Mouse (Mus musculus): ENCODE results near the gene Psmb11. TPM values are rescaled to one million over a fixed set of nuclear protein-coding genes. Genes with fewer than 3 reads are reported as not detected.

Gene Psmb11
- polyA plus RNA-seq, 1 experiment from 2014 or later: not detected

GRCm38 (mm10) chr14:54641305-54641969, 20.2 kb downstream of the Psmb11 start, which contains the start of gene Cdh24:
TSS of gene Cdh24 (minus strand) at chr14:54641364.
- Histone ChIP-seq H3K4me1 (replicated peaks; ENCODE audit: control insufficient read depth, insufficient read depth, low read length) (no peaks in the 10 kb centered on the region; the same call in 1 of the 2 replicates), H3K36me3 (ENCODE audit: control insufficient read depth, insufficient read depth) (peaks cover 44% of the 10 kb centered on the region), H3K9me3 (ENCODE audit: control insufficient read depth) (no peaks in the 10 kb centered on the region), H3K4me3 (ENCODE audit: low read depth, low read length) (peak within 1 kb of the TSS; percentile 68), H3K4me2 (replicated peaks; ENCODE audit: low read depth) (peak within 1 kb of the TSS; percentile 99), H3K27ac (ENCODE audit: low read depth, low read length) (peak within 1 kb of the TSS; percentile 50; the same call in 1 of the 2 replicates), H3K9ac (ENCODE audit: low read depth, low read length) (peak within 1 kb of the TSS; percentile 71), H3K27me3 (replicated peaks; ENCODE audit: control insufficient read depth, insufficient read depth, low read length) (no peaks in the 10 kb centered on the region)
- WGBS: under 1% methylated on average over 52 of the region's 52 CpGs
- TF ChIP-seq CTCF (IDR thresholded peaks at IDR 0.05; ENCODE audit: low read depth): peak; percentile 92
- peak; percentile 87 for ATAC-seq

- ATAC-seq: no peak
- H3K9me3 ChIP-seq (ENCODE audit: control insufficient read depth): no peaks in the 10 kb centered on the region
- WGBS: 85% methylated on average over 25 of the region's 25 CpGs
- H3K27ac ChIP-seq (ENCODE audit: low read depth, low read length): no peak overlapping the region
- no peaks in the 10 kb centered on the region; the same call in 1 of the 2 replicates for H3K4me1 ChIP-seq (replicated peaks; ENCODE audit: control insufficient read depth, insufficient read depth, low read length)
- no peak for TF ChIP-seq CTCF (IDR thresholded peaks at IDR 0.05; ENCODE audit: low read depth)
- no peak overlapping the region for H3K4me3 ChIP-seq (ENCODE audit: low read depth, low read length)
- H3K27me3 ChIP-seq (replicated peaks; ENCODE audit: control insufficient read depth, insufficient read depth, low read length): no peaks in the 10 kb centered on the region
- no peak overlapping the region for H3K9ac ChIP-seq (ENCODE audit: low read depth, low read length)
- H3K4me2 ChIP-seq (replicated peaks; ENCODE audit: low read depth): no peak overlapping the region
- peaks cover 48% of the 10 kb centered on the region for H3K36me3 ChIP-seq (ENCODE audit: control insufficient read depth, insufficient read depth)
Measured at GRCm38 (mm10) chr14:54642224-54642944, 21.2 kb downstream of the Psmb11 start.

- Histone ChIP-seq H3K9me3 (ENCODE audit: control insufficient read depth) (no peaks in the 10 kb centered on the region), H3K27ac (ENCODE audit: low read depth, low read length) (no peak overlapping the region), H3K9ac (ENCODE audit: low read depth, low read length) (no peak overlapping the region), H3K36me3 (ENCODE audit: control insufficient read depth, insufficient read depth) (peaks cover 55% of the 10 kb centered on the region), H3K27me3 (replicated peaks; ENCODE audit: control insufficient read depth, insufficient read depth, low read length) (no peaks in the 10 kb centered on the region), H3K4me2 (replicated peaks; ENCODE audit: low read depth) (no peak overlapping the region), H3K4me3 (ENCODE audit: low read depth, low read length) (no peak overlapping the region), H3K4me1 (replicated peaks; ENCODE audit: control insufficient read depth, insufficient read depth, low read length) (no peaks in the 10 kb centered on the region; the same call in 1 of the 2 replicates)
- 78% methylated on average over 2 of the region's 2 CpGs for WGBS
- TF ChIP-seq CTCF (IDR thresholded peaks at IDR 0.05; ENCODE audit: low read depth): no peak
- ATAC-seq: no peak
Measured at GRCm38 (mm10) chr14:54643011-54643410, 21.8 kb downstream of the Psmb11 start.

GRCm38 (mm10) chr14:54644294-54644693, 23.1 kb downstream of the Psmb11 start:
- WGBS: 89% methylated on average over 9 of the region's 9 CpGs
- no peak overlapping the region for H3K4me3 ChIP-seq (ENCODE audit: low read depth, low read length)
- H3K27ac ChIP-seq (ENCODE audit: low read depth, low read length): no peak overlapping the region
- ATAC-seq: no peak
- peaks cover 64% of the 10 kb centered on the region for H3K36me3 ChIP-seq (ENCODE audit: control insufficient read depth, insufficient read depth)
- H3K9me3 ChIP-seq (ENCODE audit: control insufficient read depth): no peaks in the 10 kb centered on the region
- TF ChIP-seq CTCF (IDR thresholded peaks at IDR 0.05; ENCODE audit: low read depth): no peak
- no peak overlapping the region for H3K9ac ChIP-seq (ENCODE audit: low read depth, low read length)
- no peak overlapping the region for H3K4me2 ChIP-seq (replicated peaks; ENCODE audit: low read depth)
- no peaks in the 10 kb centered on the region for H3K27me3 ChIP-seq (replicated peaks; ENCODE audit: control insufficient read depth, insufficient read depth, low read length)
- H3K4me1 ChIP-seq (replicated peaks; ENCODE audit: control insufficient read depth, insufficient read depth, low read length): no peaks in the 10 kb centered on the region; the same call in 1 of the 2 replicates

GRCm38 (mm10) chr14:54646455-54646854, 25.2 kb downstream of the Psmb11 start:
- Histone ChIP-seq H3K4me2 (replicated peaks; ENCODE audit: low read depth) (no peak overlapping the region), H3K4me1 (replicated peaks; ENCODE audit: control insufficient read depth, insufficient read depth, low read length) (no peaks in the 10 kb centered on the region), H3K36me3 (ENCODE audit: control insufficient read depth, insufficient read depth) (peaks cover 80% of the 10 kb centered on the region), H3K9ac (ENCODE audit: low read depth, low read length) (no peak overlapping the region), H3K27me3 (replicated peaks; ENCODE audit: control insufficient read depth, insufficient read depth, low read length) (no peaks in the 10 kb centered on the region), H3K27ac (ENCODE audit: low read depth, low read length) (no peak overlapping the region; the same call in 1 of the 2 replicates), H3K4me3 (ENCODE audit: low read depth, low read length) (no peak overlapping the region), H3K9me3 (ENCODE audit: control insufficient read depth) (no peaks in the 10 kb centered on the region)
- 91% methylated on average over 17 of the region's 17 CpGs for WGBS
- TF ChIP-seq CTCF (IDR thresholded peaks at IDR 0.05; ENCODE audit: low read depth): no peak
- ATAC-seq: no peak

GRCm38 (mm10) chr14:54646898-54647636, 25.8 kb downstream of the Psmb11 start:
- no peaks in the 10 kb centered on the region for H3K4me1 ChIP-seq (replicated peaks; ENCODE audit: control insufficient read depth, insufficient read depth, low read length)
- H3K36me3 ChIP-seq (ENCODE audit: control insufficient read depth, insufficient read depth): peaks cover 80% of the 10 kb centered on the region
- no peak overlapping the region for H3K9ac ChIP-seq (ENCODE audit: low read depth, low read length)
- H3K27me3 ChIP-seq (replicated peaks; ENCODE audit: control insufficient read depth, insufficient read depth, low read length): no peaks in the 10 kb centered on the region
- no peak overlapping the region for H3K4me2 ChIP-seq (replicated peaks; ENCODE audit: low read depth)
- 90% methylated on average over 8 of the region's 8 CpGs for WGBS
- TF ChIP-seq CTCF (IDR thresholded peaks at IDR 0.05; ENCODE audit: low read depth): peak; percentile 62
- no peak overlapping the region for H3K4me3 ChIP-seq (ENCODE audit: low read depth, low read length)
- H3K27ac ChIP-seq (ENCODE audit: low read depth, low read length): no peak overlapping the region
- no peaks in the 10 kb centered on the region for H3K9me3 ChIP-seq (ENCODE audit: control insufficient read depth)
- no peak for ATAC-seq

All from intestine, postnatal 0 days (tissue).